Mouse (Mus musculus): ENCODE measurements at regions not wholly inside any gene's neighbourhood (a gene's known extent, or its start where the extent isn't known, plus 50 kb on each side); places are given as distances from the start of the nearest gene placed in this dataset.
"Not testable (repeated sequence)": the region's sequence is repeated elsewhere in the genome, so short reads cannot be mapped to it uniquely, and the experiment has no call there.

GRCm38 (mm10) chr13:5694626-5695025 is 166.7 kb upstream of the Klf6 start:
- TF ChIP-seq CTCF (IDR thresholded peaks at IDR 0.05; ENCODE audit: low read depth): peak; percentile 14; the same call in 1 of the 2 replicates
- TF ChIP-seq EP300 (optimal IDR thresholded peaks at IDR 0.05): no peak
- Histone ChIP-seq H3K4me3 (ENCODE audit: low read depth, low read length) (no peak overlapping the region), H3K27ac (replicated peaks) (no peak overlapping the region), H3K27me3 (ENCODE audit: control insufficient read depth, insufficient read depth, low read length) (no peaks in the 10 kb centered on the region), H3K4me2 (replicated peaks; ENCODE audit: low read depth) (no peak overlapping the region), H3K9me3 (ENCODE audit: control insufficient read depth, low read length) (no peaks in the 10 kb centered on the region), H3K36me3 (ENCODE audit: control insufficient read depth, insufficient read depth, low read length) (no peaks in the 10 kb centered on the region), H3K4me1 (replicated peaks; ENCODE audit: control insufficient read depth, insufficient read depth) (no peaks in the 10 kb centered on the region), H3K9ac (ENCODE audit: low read length) (no peak overlapping the region)
- ATAC-seq (ENCODE audit: low FRiP score, low TSS enrichment): no peak
- 92% methylated on average over 8 of the region's 8 CpGs for WGBS
- DNase-seq (ENCODE audit: low spot score): no peak

- not testable (repeated sequence) for H3K36me3 ChIP-seq (ENCODE audit: control insufficient read depth, insufficient read depth, low read length); DNase-seq (ENCODE audit: low spot score); ATAC-seq (ENCODE audit: low FRiP score, low TSS enrichment); H3K9me3 ChIP-seq (ENCODE audit: control insufficient read depth, low read length); H3K4me1 ChIP-seq (replicated peaks; ENCODE audit: control insufficient read depth, insufficient read depth); H3K27ac ChIP-seq (replicated peaks); H3K27me3 ChIP-seq (ENCODE audit: control insufficient read depth, insufficient read depth, low read length); H3K4me3 ChIP-seq (ENCODE audit: low read depth, low read length); H3K9ac ChIP-seq (ENCODE audit: low read length); H3K4me2 ChIP-seq (replicated peaks; ENCODE audit: low read depth)
- WGBS: 75% methylated on average over 3 of the region's 3 CpGs
Observed at GRCm38 (mm10) chr13:5695581-5695980, 165.7 kb upstream of the Klf6 start.

- H3K27me3 ChIP-seq (ENCODE audit: control insufficient read depth, insufficient read depth, low read length): no peaks in the 10 kb centered on the region
- WGBS: 27% methylated on average over 2 of the region's 2 CpGs
- no peak for TF ChIP-seq EP300 (optimal IDR thresholded peaks at IDR 0.05)
- TF ChIP-seq CTCF (IDR thresholded peaks at IDR 0.05; ENCODE audit: low read depth): no peak
Observed at GRCm38 (mm10) chr13:5696377-5696776, 164.9 kb upstream of the Klf6 start.

GRCm38 (mm10) chr13:5697329-5697728 is 164.0 kb upstream of the Klf6 start:
- H3K4me1 ChIP-seq (replicated peaks; ENCODE audit: control insufficient read depth, insufficient read depth); H3K36me3 ChIP-seq (ENCODE audit: control insufficient read depth, insufficient read depth, low read length); H3K9ac ChIP-seq (ENCODE audit: low read length); H3K27me3 ChIP-seq (ENCODE audit: control insufficient read depth, insufficient read depth, low read length); H3K4me2 ChIP-seq (replicated peaks; ENCODE audit: low read depth); H3K9me3 ChIP-seq (ENCODE audit: control insufficient read depth, low read length); H3K4me3 ChIP-seq (ENCODE audit: low read depth, low read length): not testable (repeated sequence)
- DNase-seq (ENCODE audit: low spot score): peak; percentile 18
- 60% methylated on average over 1 of the region's 1 CpGs for WGBS
- H3K27ac ChIP-seq (replicated peaks): peak overlapping the region; percentile 67
- ATAC-seq (ENCODE audit: low FRiP score, low TSS enrichment): peak; percentile 70

More at GRCm38 (mm10) chr13:5696377-5696776, 164.9 kb upstream of the Klf6 start:
- DNase-seq (ENCODE audit: low spot score) (no peak), ATAC-seq (ENCODE audit: low FRiP score, low TSS enrichment) (no peak)
- Histone ChIP-seq H3K9ac (ENCODE audit: low read length) (no peak overlapping the region), H3K36me3 (ENCODE audit: control insufficient read depth, insufficient read depth, low read length) (no peaks in the 10 kb centered on the region), H3K4me1 (replicated peaks; ENCODE audit: control insufficient read depth, insufficient read depth) (no peaks in the 10 kb centered on the region), H3K9me3 (ENCODE audit: control insufficient read depth, low read length) (no peaks in the 10 kb centered on the region), H3K27ac (replicated peaks) (peak overlapping the region; percentile 49; the same call in 1 of the 2 replicates), H3K4me3 (ENCODE audit: low read depth, low read length) (no peak overlapping the region), H3K4me2 (replicated peaks; ENCODE audit: low read depth) (no peak overlapping the region)

- no peak for TF ChIP-seq CTCF (IDR thresholded peaks at IDR 0.05; ENCODE audit: low read depth)
- no peak for TF ChIP-seq EP300 (optimal IDR thresholded peaks at IDR 0.05)
- Histone ChIP-seq H3K9ac (ENCODE audit: low read length) (no peak overlapping the region), H3K27me3 (ENCODE audit: control insufficient read depth, insufficient read depth, low read length) (no peaks in the 10 kb centered on the region), H3K4me2 (replicated peaks; ENCODE audit: low read depth) (no peak overlapping the region), H3K27ac (replicated peaks) (no peak overlapping the region), H3K9me3 (ENCODE audit: control insufficient read depth, low read length) (no peaks in the 10 kb centered on the region), H3K4me1 (replicated peaks; ENCODE audit: control insufficient read depth, insufficient read depth) (no peaks in the 10 kb centered on the region), H3K4me3 (ENCODE audit: low read depth, low read length) (no peak overlapping the region), H3K36me3 (ENCODE audit: control insufficient read depth, insufficient read depth, low read length) (no peaks in the 10 kb centered on the region)
- ATAC-seq (ENCODE audit: low FRiP score, low TSS enrichment): no peak
- 85% methylated on average over 3 of the region's 3 CpGs for WGBS
- DNase-seq (ENCODE audit: low spot score): no peak
Observed at GRCm38 (mm10) chr13:5702071-5702470, 159.2 kb upstream of the Klf6 start.

GRCm38 (mm10) chr13:5704991-5705390 is 156.3 kb upstream of the Klf6 start:
- no peaks in the 10 kb centered on the region for H3K27me3 ChIP-seq (ENCODE audit: control insufficient read depth, insufficient read depth, low read length)
- no peaks in the 10 kb centered on the region for H3K9me3 ChIP-seq (ENCODE audit: control insufficient read depth, low read length)
- no peak overlapping the region for H3K4me2 ChIP-seq (replicated peaks; ENCODE audit: low read depth)
- H3K4me1 ChIP-seq (replicated peaks; ENCODE audit: control insufficient read depth, insufficient read depth): no peaks in the 10 kb centered on the region
- ATAC-seq (ENCODE audit: low FRiP score, low TSS enrichment): no peak
- no peak overlapping the region for H3K9ac ChIP-seq (ENCODE audit: low read length)
- H3K36me3 ChIP-seq (ENCODE audit: control insufficient read depth, insufficient read depth, low read length): no peaks in the 10 kb centered on the region
- no peak overlapping the region for H3K4me3 ChIP-seq (ENCODE audit: low read depth, low read length)
- TF ChIP-seq CTCF (IDR thresholded peaks at IDR 0.05; ENCODE audit: low read depth): no peak
- no peak for TF ChIP-seq EP300 (optimal IDR thresholded peaks at IDR 0.05)
- DNase-seq (ENCODE audit: low spot score): no peak
- H3K27ac ChIP-seq (replicated peaks): no peak overlapping the region

Measured in stomach, postnatal 0 days (tissue).